Mouse (Mus musculus) testis, adult 2 months (tissue): Measurements from ENCODE around the gene Krt7. TPM values are rescaled to one million over a fixed set of nuclear protein-coding genes. Genes with fewer than 3 reads are reported as not detected.

Source experiments
- H3K27ac ChIP-seq: fragments of 200-500 bp; 2 replicates; pipeline ENCODE4 v1.5.1; 2012; ENCODE audit warnings: low read depth, low read length; ENCODE audit not compliant: control insufficient read depth, insufficient read depth
- H3K27me3 ChIP-seq: fragments of 200-500 bp; 2 replicates; pipeline ENCODE4 v1.6.1; 2012; ENCODE audit warnings: mild to moderate bottlenecking, low read length, moderate library complexity; ENCODE audit not compliant: control insufficient read depth, insufficient read depth
- H3K36me3 ChIP-seq: fragments of 200-500 bp; 2 replicates; pipeline ENCODE4 v1.6.1; 2012; ENCODE audit warnings: mild to moderate bottlenecking, low read length; ENCODE audit not compliant: control insufficient read depth, insufficient read depth
- H3K4me1 ChIP-seq: fragments of 200-500 bp; 2 replicates; pipeline ENCODE4 v1.6.1; 2012; ENCODE audit warnings: low read length; ENCODE audit not compliant: control insufficient read depth, insufficient read depth
- H3K4me3 ChIP-seq: fragments of 200-500 bp; 2 replicates; pipeline ENCODE4 v1.5.1; 2012; ENCODE audit warnings: low read depth, mild to moderate bottlenecking, low read length, moderate library complexity, mixed read lengths; ENCODE audit not compliant: control insufficient read depth
- CTCF ChIP-seq: fragments of 200-500 bp; IDR thresholded peaks from 2 replicates; pipeline ENCODE4 v1.5.1; 2012; ENCODE audit warnings: low read depth, mild to moderate bottlenecking, inconsistent platforms, low read length, moderate library complexity; ENCODE audit not compliant: control insufficient read depth, insufficient read depth, insufficient replicate concordance
- POLR2A ChIP-seq: fragments of 200-500 bp; IDR thresholded peaks from 2 replicates; pipeline ENCODE4 v1.6.1; 2012; ENCODE audit warnings: low read depth, mild to moderate bottlenecking, inconsistent platforms, low read length, moderate library complexity; ENCODE audit not compliant: control insufficient read depth
- polyA plus RNA-seq: library from polyadenylated mRNA; depleted of rRNA; stranded (reverse); fragments of >200 nt; gene quantifications from 2 replicates; pipeline ENCODE4 v1.2.3, GENCODE M21; 2012

The Krt7 gene
- polyA plus RNA-seq, 1 experiment = 0.33 TPM

- no peaks in the 10 kb centered on the region for H3K4me1 ChIP-seq
- H3K4me3 ChIP-seq = no peak overlapping the region
- H3K27me3 ChIP-seq = no peaks in the 10 kb centered on the region
- TF ChIP-seq POLR2A (no peak), CTCF (no peak)
- no peaks in the 10 kb centered on the region for H3K36me3 ChIP-seq
- no peak overlapping the region for H3K27ac ChIP-seq
These were observed 39.5 kb upstream of the Krt7 start for GRCm38 (mm10) chr15:101371141-101371985.

DNA sequence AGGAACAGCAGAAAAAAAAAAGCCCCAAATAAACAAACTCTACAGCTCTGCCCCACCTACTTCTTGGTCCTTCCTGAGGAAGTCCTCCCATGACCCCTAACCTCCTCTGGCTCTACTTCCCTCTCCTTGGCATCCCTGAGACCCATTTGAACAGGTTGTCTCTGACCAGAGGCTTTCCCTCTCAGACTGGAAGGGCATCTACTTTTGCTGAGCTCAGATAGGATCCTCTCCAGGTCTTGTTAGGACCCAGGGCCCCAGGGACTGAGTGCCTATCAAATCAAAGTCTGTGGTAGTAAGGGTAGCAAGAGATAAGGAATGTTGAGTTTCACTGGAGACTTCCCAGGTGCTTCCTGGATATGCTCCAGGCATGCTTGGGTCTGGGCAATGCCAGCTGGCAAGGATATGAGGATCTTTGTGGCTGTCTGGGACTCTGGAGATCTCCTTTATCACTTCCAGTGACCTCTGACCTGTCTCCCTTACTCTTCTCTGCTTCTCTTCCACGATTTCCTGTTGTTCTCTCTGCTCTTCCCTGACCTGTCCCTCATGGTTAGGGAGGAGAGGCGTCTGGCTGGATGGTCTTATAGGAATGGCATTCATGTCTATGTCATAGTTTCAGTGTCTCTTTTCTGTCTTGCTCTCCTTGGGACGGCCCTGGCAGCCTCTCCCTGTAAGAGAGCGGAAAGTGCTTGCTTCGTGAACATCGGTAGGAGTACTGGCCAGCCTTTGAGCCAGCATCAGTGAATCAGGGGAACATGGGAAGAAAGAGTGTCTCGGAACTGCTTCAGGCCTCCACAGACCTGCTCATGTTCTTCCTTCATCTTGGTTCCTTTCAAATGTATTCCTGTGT lies 38.5 kb upstream of the Krt7 start:
- no peaks in the 10 kb centered on the region for H3K27me3 ChIP-seq
- H3K4me1 ChIP-seq = no peaks in the 10 kb centered on the region
- no peak overlapping the region for H3K27ac ChIP-seq
- TF ChIP-seq CTCF (no peak), POLR2A (no peak)
- H3K4me3 ChIP-seq = no peak overlapping the region
- no peaks in the 10 kb centered on the region for H3K36me3 ChIP-seq

DNA sequence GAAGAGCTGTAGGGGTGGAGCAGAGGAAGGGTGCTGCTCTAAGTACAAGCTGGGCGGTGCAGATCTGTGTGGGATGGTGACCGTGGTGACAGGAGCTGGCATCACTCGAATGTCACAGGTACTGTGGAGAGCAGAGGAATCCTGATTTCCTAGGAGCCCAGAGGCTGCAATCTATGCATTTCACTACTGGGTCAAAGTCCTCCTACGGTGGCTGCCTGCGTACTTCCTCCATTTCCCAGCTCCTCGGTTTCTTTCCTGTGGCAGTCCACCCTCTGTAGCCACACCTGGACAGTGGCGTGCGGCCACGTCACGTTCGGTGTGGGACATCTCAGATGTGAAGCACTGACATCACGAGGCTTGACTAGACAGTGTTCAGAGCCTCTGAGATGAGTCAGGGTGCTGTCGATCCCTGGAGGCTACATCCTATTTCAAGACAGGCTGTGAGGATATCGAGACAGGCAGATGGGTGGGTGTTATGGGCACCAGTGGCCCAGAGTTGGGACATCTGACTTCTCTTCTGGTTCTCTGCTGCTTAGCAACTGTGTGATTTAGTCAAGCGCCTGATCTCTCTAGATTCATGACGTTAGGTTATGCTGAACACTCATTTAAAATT lies 37.5 kb upstream of the Krt7 start:
- Histone ChIP-seq H3K36me3 (no peaks in the 10 kb centered on the region), H3K4me3 (no peak overlapping the region), H3K27me3 (no peaks in the 10 kb centered on the region), H3K4me1 (no peaks in the 10 kb centered on the region), H3K27ac (no peak overlapping the region)
- TF ChIP-seq POLR2A (no peak), CTCF (no peak)

GRCm38 (mm10) chr15:101374879-101375278 lies 36.0 kb upstream of the Krt7 start:
- Histone ChIP-seq H3K4me3 (no peak overlapping the region), H3K4me1 (no peaks in the 10 kb centered on the region), H3K27ac (no peak overlapping the region), H3K27me3 (no peaks in the 10 kb centered on the region), H3K36me3 (no peaks in the 10 kb centered on the region)
- TF ChIP-seq CTCF (no peak), POLR2A (no peak)

GRCm38 (mm10) chr15:101375956-101376775 lies 34.7 kb upstream of the Krt7 start:
- H3K4me1 ChIP-seq = no peaks in the 10 kb centered on the region
- H3K4me3 ChIP-seq = no peak overlapping the region
- no peaks in the 10 kb centered on the region for H3K36me3 ChIP-seq
- no peak overlapping the region for H3K27ac ChIP-seq
- no peak for TF ChIP-seq POLR2A
- no peak for TF ChIP-seq CTCF
- no peaks in the 10 kb centered on the region for H3K27me3 ChIP-seq

GRCm38 (mm10) chr15:101376776-101377061 lies 34.1 kb upstream of the Krt7 start:
- H3K27me3 ChIP-seq = no peaks in the 10 kb centered on the region
- no peaks in the 10 kb centered on the region for H3K4me1 ChIP-seq
- TF ChIP-seq POLR2A (no peak), CTCF (no peak)
- H3K4me3 ChIP-seq = no peak overlapping the region
- H3K36me3 ChIP-seq = no peaks in the 10 kb centered on the region
- H3K27ac ChIP-seq = no peak overlapping the region

- H3K27me3 ChIP-seq = no peaks in the 10 kb centered on the region
- no peak overlapping the region for H3K4me3 ChIP-seq
- no peak overlapping the region for H3K27ac ChIP-seq
- H3K4me1 ChIP-seq = no peaks in the 10 kb centered on the region
- no peaks in the 10 kb centered on the region for H3K36me3 ChIP-seq
- TF ChIP-seq POLR2A (no peak), CTCF (no peak)
These were observed 32.2 kb upstream of the Krt7 start for GRCm38 (mm10) chr15:101378646-101379045.
